Mouse (Mus musculus): Measurements from ENCODE around the gene Clint1.

DNA sequence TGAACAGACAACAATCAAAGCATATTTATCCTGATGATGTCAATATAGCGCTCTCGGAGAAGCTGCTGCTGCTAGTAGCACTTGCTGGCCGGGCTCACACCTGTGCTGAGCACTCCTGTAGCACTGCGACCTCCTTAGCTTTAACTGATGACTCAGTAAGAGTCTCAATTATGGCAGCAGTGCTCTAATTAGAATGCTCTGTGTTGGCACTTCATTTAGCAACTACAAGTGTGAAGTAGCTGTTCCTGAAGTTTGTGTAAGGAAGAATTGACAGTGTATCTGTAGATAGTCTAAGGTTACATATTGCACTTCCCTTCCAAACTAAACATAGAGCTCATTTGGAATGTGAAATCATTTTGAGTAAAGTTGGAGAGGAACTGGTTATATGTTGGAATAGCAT, 14.7 kb downstream of the Clint1 start:
- no peak for TF ChIP-seq CTCF (IDR thresholded peaks at IDR 0.05; ENCODE audit: low read depth)
- TF ChIP-seq EP300 (IDR thresholded peaks at IDR 0.05; ENCODE audit: low read depth) = no peak

All from heart, postnatal 0 days (tissue).